Mouse (Mus musculus): ENCODE results near the gene Tmem74b. TPM values are rescaled to one million over a fixed set of nuclear protein-coding genes. Genes with fewer than 3 reads are reported as not detected.

The Tmem74b gene
- polyA plus RNA-seq, 1 experiment = 0.84 TPM

GRCm38 (mm10) chr2:151757451-151757850, 55.6 kb downstream of the Tmem74b start:
- no peaks in the 10 kb centered on the region for H3K36me3 ChIP-seq (ENCODE audit: control insufficient read depth, insufficient read depth, low read length)
- H3K27me3 ChIP-seq (ENCODE audit: control insufficient read depth, insufficient read depth, low read length) = no peaks in the 10 kb centered on the region
- TF ChIP-seq CTCF (IDR thresholded peaks at IDR 0.05; ENCODE audit: control insufficient read depth, insufficient read depth, insufficient replicate concordance, low read depth, low read length) (no peak), POLR2A (IDR thresholded peaks at IDR 0.05; ENCODE audit: control insufficient read depth, low read depth, low read length) (no peak)
- no peak overlapping the region for H3K4me3 ChIP-seq (ENCODE audit: control insufficient read depth, low read depth, low read length)
- no peaks in the 10 kb centered on the region for H3K4me1 ChIP-seq (ENCODE audit: control insufficient read depth, insufficient read depth, low read length)
- no peak overlapping the region for H3K27ac ChIP-seq (ENCODE audit: control insufficient read depth, insufficient read depth, low read depth, low read length)

GRCm38 (mm10) chr2:151758806-151759353, 57.1 kb downstream of the Tmem74b start:
- no peaks in the 10 kb centered on the region for H3K4me1 ChIP-seq (ENCODE audit: control insufficient read depth, insufficient read depth, low read length)
- no peak overlapping the region for H3K27ac ChIP-seq (ENCODE audit: control insufficient read depth, insufficient read depth, low read depth, low read length)
- H3K36me3 ChIP-seq (ENCODE audit: control insufficient read depth, insufficient read depth, low read length) = no peaks in the 10 kb centered on the region
- TF ChIP-seq POLR2A (IDR thresholded peaks at IDR 0.05; ENCODE audit: control insufficient read depth, low read depth, low read length) = no peak
- no peak for TF ChIP-seq CTCF (IDR thresholded peaks at IDR 0.05; ENCODE audit: control insufficient read depth, insufficient read depth, insufficient replicate concordance, low read depth, low read length)
- no peaks in the 10 kb centered on the region for H3K27me3 ChIP-seq (ENCODE audit: control insufficient read depth, insufficient read depth, low read length)
- H3K4me3 ChIP-seq (ENCODE audit: control insufficient read depth, low read depth, low read length) = no peak overlapping the region

Other genes starting within 250 kb of the Tmem74b start
- 27.5 and 32.8 TPM in 2 replicates for gene 4921509C19Rik, start 225.9 kb upstream of the Tmem74b start, polyA plus RNA-seq (2012; rRNA removed)
- gene Nsfl1c, start 207.8 kb upstream of the Tmem74b start, polyA plus RNA-seq (2012; rRNA removed) = 27.3 and 27.7 TPM in 2 replicates
- 175 and 184 TPM in 2 replicates for gene Fkbp1a, start 159.5 kb upstream of the Tmem74b start, polyA plus RNA-seq (2012; rRNA removed)
- gene Sdcbp2, start 129.4 kb upstream of the Tmem74b start, polyA plus RNA-seq (2012; rRNA removed) = 1.7 and 2.0 TPM in 2 replicates
- 0.05 and 0.20 TPM in 2 replicates for gene Snph, start 69.4 kb upstream of the Tmem74b start, polyA plus RNA-seq (2012; rRNA removed)
- 0.41 and 0.62 TPM in 2 replicates for gene Rad21l, start 33.5 kb upstream of the Tmem74b start, polyA plus RNA-seq (2012; rRNA removed)
- gene Psmf1, start 42.2 kb downstream of the Tmem74b start, polyA plus RNA-seq (2012; rRNA removed) = 1,270 and 1,285 TPM in 2 replicates
- gene Rspo4, start 140.9 kb downstream of the Tmem74b start, polyA plus RNA-seq (2012; rRNA removed) = 0.60 and 0.78 TPM in 2 replicates
- 2.2 and 2.5 TPM in 2 replicates for gene Angpt4, start 209.2 kb downstream of the Tmem74b start, polyA plus RNA-seq (2012; rRNA removed)

Measured in testis, adult 2 months (tissue).